Mouse (Mus musculus) CH12.LX (cell line): ENCODE measurements around the gene Rb1. TPM values are rescaled to one million over a fixed set of nuclear protein-coding genes. Genes with fewer than 3 reads are reported as not detected.

ENCODE experiments used
- DNase-seq: peaks from one replicate; pipeline ENCODE4 v3.0.0-alpha.2; 2013; ENCODE audit errors: extremely low read depth
- H3K27ac ChIP-seq: 2 replicates; pipeline ENCODE4 v1.5.1; 2012; ENCODE audit warnings: low read depth, mild to moderate bottlenecking, control low read depth, moderate library complexity; ENCODE audit not compliant: insufficient read depth
- H3K27me3 ChIP-seq: replicated peaks from 2 replicates; pipeline ENCODE3; 2012; ENCODE audit warnings: inconsistent platforms
- H3K36me3 ChIP-seq, 2 experiments: replicated peaks in 1 of 2; 2 replicates each; pipeline versions ENCODE3 to v1.6.1; 2012; ENCODE audit warnings: inconsistent platforms in 1 of 2, low read length in 1 of 2, mild to moderate bottlenecking in 1 of 2, mixed read lengths in 1 of 2, moderate library complexity in 1 of 2; ENCODE audit not compliant: control insufficient read depth in 1 of 2, insufficient read depth in 1 of 2
- H3K4me1 ChIP-seq, 2 experiments: 2 replicates each; pipeline ENCODE4 v1.6.1; 2012; ENCODE audit warnings: inconsistent platforms in 1 of 2, moderate library complexity in 1 of 2; ENCODE audit not compliant: insufficient read depth in 2 of 2, control insufficient read depth in 1 of 2
- H3K4me2 ChIP-seq: 2 replicates; pipeline ENCODE4 v1.6.1; 2012; ENCODE audit warnings: low read depth, mild to moderate bottlenecking, control low read depth; ENCODE audit not compliant: poor library complexity, insufficient read depth, severe bottlenecking
- H3K4me3 ChIP-seq, 3 experiments: fragments of 150-350 bp in 1 of 3; sonication (generic) in 1 of 3; replicated peaks in 1 of 3; 2 replicates each; pipeline versions ENCODE3 to v1.5.1; 2011 to 2012; ENCODE audit warnings: low read depth in 2 of 3, low read length in 2 of 3, mild to moderate bottlenecking in 2 of 3, moderate library complexity in 2 of 3, control low read depth in 1 of 3, improper control_type of control experiment in 1 of 3, inconsistent platforms in 1 of 3, mixed read lengths in 1 of 3; ENCODE audit not compliant: poor library complexity in 1 of 3
- H3K79me2 ChIP-seq: replicated peaks from 2 replicates; pipeline ENCODE4 v1.6.1; 2012; ENCODE audit warnings: mild to moderate bottlenecking, moderate library complexity; ENCODE audit not compliant: control insufficient read depth, poor library complexity, insufficient read depth, severe bottlenecking; ENCODE audit errors: extremely low read depth
- H3K9ac ChIP-seq: 2 replicates; pipeline ENCODE4 v1.6.1; 2012; ENCODE audit warnings: low read depth, mild to moderate bottlenecking, control low read depth, moderate library complexity; ENCODE audit not compliant: insufficient read depth
- H3K9me3 ChIP-seq: replicated peaks from 2 replicates; pipeline ENCODE3; 2012; ENCODE audit warnings: low read length, inconsistent platforms, mixed read lengths
- CHD2 ChIP-seq: IDR thresholded peaks from 2 replicates; pipeline ENCODE4 v1.6.1; 2011; ENCODE audit warnings: low read length, improper control_type of control experiment
- E2F4 ChIP-seq: IDR thresholded peaks from 2 replicates; pipeline ENCODE4 v1.6.1; 2011; ENCODE audit warnings: low read depth, low read length, improper control_type of control experiment; ENCODE audit not compliant: insufficient replicate concordance
- ELF1 ChIP-seq: IDR thresholded peaks from 2 replicates; pipeline ENCODE4 v1.6.1; 2014; ENCODE audit warnings: low read depth, mild to moderate bottlenecking, inconsistent platforms, low read length, improper control_type of control experiment
- ETS1 ChIP-seq: conservative IDR thresholded peaks from 2 replicates; pipeline ENCODE4 v1.6.1; 2012; ENCODE audit warnings: low read depth, mild to moderate bottlenecking, inconsistent platforms, low read length, improper control_type of control experiment, moderate library complexity
- JUND ChIP-seq: conservative IDR thresholded peaks from 2 replicates; pipeline ENCODE4 v1.6.1; 2011; ENCODE audit warnings: low read depth, low read length, improper control_type of control experiment
- MAFK ChIP-seq: IDR thresholded peaks from 2 replicates; pipeline ENCODE4 v1.6.1; 2011; ENCODE audit warnings: low read length, improper control_type of control experiment; ENCODE audit not compliant: insufficient replicate concordance
- MAX ChIP-seq: IDR thresholded peaks from 2 replicates; pipeline ENCODE4 v1.6.1; 2011; ENCODE audit warnings: low read length, improper control_type of control experiment
- MEF2A ChIP-seq: IDR thresholded peaks from 2 replicates; pipeline ENCODE4 v1.6.1; 2014; ENCODE audit warnings: low read depth, mild to moderate bottlenecking, inconsistent platforms, low read length, improper control_type of control experiment, borderline replicate concordance
- MXI1 ChIP-seq: IDR thresholded peaks from 2 replicates; pipeline ENCODE4 v1.6.1; 2011; ENCODE audit warnings: mild to moderate bottlenecking, low read depth, low read length, improper control_type of control experiment
- NELFE ChIP-seq: IDR thresholded peaks from 2 replicates; pipeline ENCODE4 v1.6.1; 2011; ENCODE audit warnings: low read depth, low read length, improper control_type of control experiment
- POLR2A ChIP-seq: IDR thresholded peaks from 2 replicates; pipeline ENCODE4 v1.6.1; 2011; ENCODE audit warnings: low read depth, mild to moderate bottlenecking, improper control_type of control experiment, low read length
- RCOR1 ChIP-seq: conservative IDR thresholded peaks from 2 replicates; pipeline ENCODE4 v1.6.1; 2012; ENCODE audit warnings: low read depth, mild to moderate bottlenecking, inconsistent platforms, low read length, improper control_type of control experiment
- SIN3A ChIP-seq: IDR thresholded peaks from 2 replicates; pipeline ENCODE4 v1.6.1; 2012; ENCODE audit warnings: low read length, improper control_type of control experiment, inconsistent platforms
- TBP ChIP-seq: conservative IDR thresholded peaks from 2 replicates; pipeline ENCODE4 v1.6.1; 2011; ENCODE audit warnings: low read depth, low read length, improper control_type of control experiment
- TCF12 ChIP-seq: IDR thresholded peaks from 2 replicates; pipeline ENCODE4 v1.6.1; 2014; ENCODE audit warnings: low read depth, mild to moderate bottlenecking, inconsistent platforms, low read length, improper control_type of control experiment
- ZMIZ1 ChIP-seq: IDR thresholded peaks from 2 replicates; pipeline ENCODE4 v1.6.1; 2012; ENCODE audit warnings: low read depth, mild to moderate bottlenecking, inconsistent platforms, low read length, improper control_type of control experiment
- dilution Hi-C: fragments of 300-500 bp; cut with MboI; formaldehyde crosslinking; loops from 2 replicates; pipeline ENCODE4 v1.14.3; 2020; ENCODE audit warnings: low sequenced_read_pairs; ENCODE audit not compliant: extremely low pct_unique_long_range_greater_than_20kb, extremely low pct_ligation_motif_present
- in situ Hi-C: fragments of 300-500 bp; cut with MboI; formaldehyde crosslinking; loops from 3 replicates; pipeline ENCODE4 v1.14.3; 2019; ENCODE audit warnings: low sequenced_read_pairs, low pct_ligation_motif_present, low pct_unique_long_range_greater_than_20kb, mixed read lengths
- polyA plus RNA-seq: library from polyadenylated mRNA; unstranded; fragments of >175 nt; gene quantifications from 2 replicates; pipeline ENCODE4 v1.2.1, GENCODE M21; 2012; ENCODE audit warnings: low read depth; ENCODE audit not compliant: insufficient read length
- total RNA-seq, 2 experiments: library from RNA; depleted of rRNA; stranded (reverse); fragments of 300-350 nt in 1 of 2; fragments of >200 nt in 1 of 2; gene quantifications; 2 replicates each; pipeline ENCODE4 v1.2.3; 2012 to 2014

Rb1 gene
- total and polyA plus RNA-seq, 3 experiments = 13.6 to 16.7 (median 15.2) TPM

DNA sequence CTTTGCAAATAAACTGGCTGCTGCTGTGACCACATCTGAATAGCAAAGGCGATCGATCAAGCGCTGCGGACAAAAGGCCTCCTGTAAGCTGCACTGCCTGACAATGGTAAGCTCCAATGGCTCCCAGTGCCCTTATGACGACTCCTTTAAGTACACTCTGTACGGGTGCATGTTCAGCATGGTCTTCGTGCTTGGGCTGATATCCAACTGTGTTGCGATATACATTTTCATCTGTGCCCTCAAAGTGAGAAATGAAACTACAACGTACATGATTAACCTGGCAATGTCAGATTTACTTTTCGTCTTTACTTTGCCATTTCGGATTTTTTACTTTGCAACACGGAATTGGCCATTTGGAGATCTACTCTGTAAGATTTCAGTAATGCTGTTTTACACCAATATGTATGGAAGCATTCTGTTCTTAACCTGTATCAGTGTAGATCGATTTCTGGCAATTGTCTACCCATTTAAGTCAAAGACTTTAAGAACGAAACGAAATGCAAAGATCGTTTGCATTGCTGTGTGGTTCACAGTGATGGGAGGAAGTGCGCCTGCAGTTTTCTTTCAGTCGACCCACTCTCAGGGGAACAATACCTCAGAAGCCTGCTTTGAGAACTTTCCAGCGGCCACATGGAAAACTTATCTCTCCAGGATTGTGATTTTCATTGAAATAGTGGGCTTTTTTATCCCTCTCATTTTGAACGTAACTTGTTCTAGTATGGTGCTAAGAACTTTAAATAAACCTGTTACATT, 86.9 kb downstream of the Rb1 start (continued):
- TF ChIP-seq RCOR1 (no peak), TBP (peak; percentile 64; the same call in 1 of the 2 replicates), MEF2A (peak; percentile 43; the same call in 1 of the 2 replicates), ETS1 (peak; percentile 51; the same call in 1 of the 2 replicates), JUND (0 out of 2 replicates have a peak, but pooled peaks have one; percentile 12), E2F4 (no peak), NELFE (no peak), MAX (peak; percentile 67), TCF12 (peak; percentile 50; the same call in 1 of the 2 replicates), MAFK (no peak), CHD2 (no peak)
- TF ChIP-seq, all 38 proteins: peak for 17

DNA sequence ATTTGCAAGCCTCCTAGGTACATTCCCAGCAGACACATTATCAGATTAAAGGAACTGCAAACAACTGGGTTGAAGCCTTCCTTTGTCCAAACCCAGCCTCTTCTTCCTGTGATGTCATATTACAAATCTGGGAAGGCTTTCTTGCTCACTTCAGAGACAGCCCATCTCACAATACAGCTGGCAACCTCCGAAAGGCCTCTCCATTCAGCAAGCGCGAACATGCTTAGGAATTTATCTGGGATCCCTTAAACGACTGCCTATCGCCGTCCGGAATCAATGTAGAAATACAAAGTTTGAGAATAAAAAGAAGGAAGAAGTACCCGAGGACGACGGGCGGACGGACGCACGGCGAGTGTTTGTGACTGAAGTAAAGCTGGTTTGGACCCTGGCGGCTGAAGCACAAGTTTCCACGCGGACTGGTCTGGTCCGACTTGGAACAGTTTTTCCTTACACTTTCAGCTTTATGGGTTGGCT, 87.7 kb downstream of the Rb1 start, which contains the start of gene Lpar6:
Gene Lpar6, plus strand, starts transcription at position 48 of the 474 bp plus-strand sequence.
- Histone ChIP-seq H3K27me3 (no peaks in the 10 kb centered on the region), H3K36me3 (peaks cover 0 to 8% of the 10 kb centered on the region in 2 experiments), H3K4me2 (peak within 1 kb of the TSS; percentile 81), H3K9ac (peak within 1 kb of the TSS; percentile 55), H3K9me3 (peaks cover 2% of the 10 kb centered on the region), H3K4me1 (peaks cover 0 to 21% of the 10 kb centered on the region in 2 experiments; a peak in 2 of 4 replicates), H3K79me2 (peaks cover 3% of the 10 kb centered on the region), H3K4me3 (peak within 1 kb of the TSS; percentile 59 to 93 (median 66)), H3K27ac (peak within 1 kb of the TSS; percentile 53)
- dilution Hi-C loops (no loop called here), in situ Hi-C loops (loop anchor here (10.0 kb wide), 2 partner anchors 63 to 103 kb away; no protein-coding TSS in a partner anchor)
- DNase-seq = peak; percentile 64
- TF ChIP-seq ETS1 (0 out of 2 replicates have a peak, but pooled peaks have one; percentile 56), TCF12 (peak; percentile 51; the same call in 1 of the 2 replicates), MEF2A (0 out of 2 replicates have a peak, but pooled peaks have one; percentile 51), ELF1 (no peak), NELFE (peak; percentile 79), ZMIZ1 (peak; percentile 69), POLR2A (peak; percentile 78), TBP (peak; percentile 85), MAFK (no peak), RCOR1 (no peak; the same call in 1 of the 2 replicates), MXI1 (peak; percentile 69), SIN3A (peak; percentile 34; the same call in 1 of the 2 replicates), JUND (0 out of 2 replicates have a peak, but pooled peaks have one; percentile 14)
